Mouse (Mus musculus) limb, embryonic 15.5 days (tissue): ENCODE results near the gene Kdelc2. TPM values are rescaled to one million over a fixed set of nuclear protein-coding genes. Genes with fewer than 3 reads are reported as not detected.

Experiments
- ATAC-seq: fragments of 200-750 bp; cut with Nextera tagmentation; 2 replicates; pipeline ENCODE4 v1.8.0; 2017; ENCODE audit warnings: low read depth, moderate TSS enrichment; ENCODE audit not compliant: insufficient number of reproducible peaks, low FRiP score, low TSS enrichment
- H3K27ac ChIP-seq: fragments of 300-500 bp; sonication (generic); 2 replicates; pipeline ENCODE4 v1.5.1; 2015; ENCODE audit warnings: moderate library complexity, mild to moderate bottlenecking, inconsistent platforms
- H3K27me3 ChIP-seq: fragments of 300-500 bp; sonication (generic); 2 replicates; pipeline ENCODE4 v1.6.1; 2015; ENCODE audit warnings: inconsistent platforms
- H3K36me3 ChIP-seq: fragments of 300-500 bp; sonication (generic); 2 replicates; pipeline ENCODE4 v1.6.1; 2015; ENCODE audit warnings: inconsistent platforms
- H3K4me1 ChIP-seq: fragments of 300-500 bp; sonication (generic); 2 replicates; pipeline ENCODE4 v1.6.1; 2015; ENCODE audit warnings: inconsistent platforms
- H3K4me2 ChIP-seq: fragments of 300-500 bp; sonication (generic); 2 replicates; pipeline ENCODE4 v1.6.1; 2015; ENCODE audit warnings: mild to moderate bottlenecking, inconsistent platforms
- H3K4me3 ChIP-seq: fragments of 300-500 bp; sonication (generic); 2 replicates; pipeline ENCODE4 v1.5.1; 2015; ENCODE audit warnings: mild to moderate bottlenecking, inconsistent platforms
- H3K9ac ChIP-seq: fragments of 300-500 bp; sonication (generic); 2 replicates; pipeline ENCODE4 v1.6.1; 2015; ENCODE audit warnings: inconsistent platforms
- H3K9me3 ChIP-seq: fragments of 300-500 bp; sonication (generic); 2 replicates; pipeline ENCODE4 v1.6.1; 2016; ENCODE audit warnings: inconsistent platforms
- WGBS: fragments of 180-500 bp; shearing (Covaris S2); methylation state at CpG from one replicate; pipeline ENCODE4 v1.1.7; 2015; 5-methylcytosine and 5-hydroxymethylcytosine counted together
- polyA plus RNA-seq: library from polyadenylated mRNA; unstranded; fragments of >200 nt; fragmentation: Nextera tagmentation; extraction: Ambion mirVana; gene quantifications from 2 replicates; pipeline ENCODE4 v1.2.1, GENCODE M21; 2015

Gene Kdelc2
- polyA plus RNA-seq, 1 experiment from 2014 or later: 31.9 TPM

GRCm38 (mm10) chr9:53389109-53389508 is 5.3 kb downstream of the Kdelc2 start:
- Histone ChIP-seq H3K36me3 (peaks cover 12% of the 10 kb centered on the region), H3K4me1 (peaks cover 7% of the 10 kb centered on the region; the same call in 1 of the 2 replicates), H3K27ac (no peak overlapping the region), H3K4me3 (no peak overlapping the region), H3K9me3 (no peaks in the 10 kb centered on the region), H3K4me2 (no peak overlapping the region), H3K27me3 (no peaks in the 10 kb centered on the region), H3K9ac (no peak overlapping the region)
- WGBS: 88% methylated on average over 3 of the region's 3 CpGs
- no peak for ATAC-seq

- peaks cover 5% of the 10 kb centered on the region; the same call in 1 of the 2 replicates for H3K4me1 ChIP-seq
- 77% methylated on average over 7 of the region's 7 CpGs for WGBS
- no peaks in the 10 kb centered on the region for H3K9me3 ChIP-seq
- no peaks in the 10 kb centered on the region for H3K27me3 ChIP-seq
- H3K4me2 ChIP-seq: no peak overlapping the region
- peaks cover 12% of the 10 kb centered on the region for H3K36me3 ChIP-seq
- no peak for ATAC-seq
- no peak overlapping the region for H3K9ac ChIP-seq
- H3K4me3 ChIP-seq: no peak overlapping the region
- no peak overlapping the region for H3K27ac ChIP-seq
Measured at GRCm38 (mm10) chr9:53390136-53390535, 6.3 kb downstream of the Kdelc2 start.

- H3K27me3 ChIP-seq: no peaks in the 10 kb centered on the region
- no peak overlapping the region for H3K4me3 ChIP-seq
- H3K9ac ChIP-seq: no peak overlapping the region
- H3K27ac ChIP-seq: no peak overlapping the region
- peaks cover 10% of the 10 kb centered on the region for H3K4me1 ChIP-seq
- ATAC-seq: no peak
- 83% methylated on average over 13 of the region's 13 CpGs for WGBS
- no peak overlapping the region for H3K4me2 ChIP-seq
- H3K36me3 ChIP-seq: peaks cover 6% of the 10 kb centered on the region; the same call in 1 of the 2 replicates
- H3K9me3 ChIP-seq: no peaks in the 10 kb centered on the region
Measured at GRCm38 (mm10) chr9:53397685-53398387, 14.0 kb downstream of the Kdelc2 start.

- Histone ChIP-seq H3K4me3 (no peak overlapping the region), H3K9me3 (no peaks in the 10 kb centered on the region), H3K36me3 (peaks cover 6% of the 10 kb centered on the region; the same call in 1 of the 2 replicates), H3K27ac (no peak overlapping the region), H3K27me3 (no peaks in the 10 kb centered on the region), H3K4me2 (no peak overlapping the region), H3K4me1 (peaks cover 15% of the 10 kb centered on the region), H3K9ac (no peak overlapping the region)
- no peak for ATAC-seq
- 18% methylated on average over 5 of the region's 5 CpGs for WGBS
Measured at GRCm38 (mm10) chr9:53398388-53398700, 14.5 kb downstream of the Kdelc2 start.

DNA sequence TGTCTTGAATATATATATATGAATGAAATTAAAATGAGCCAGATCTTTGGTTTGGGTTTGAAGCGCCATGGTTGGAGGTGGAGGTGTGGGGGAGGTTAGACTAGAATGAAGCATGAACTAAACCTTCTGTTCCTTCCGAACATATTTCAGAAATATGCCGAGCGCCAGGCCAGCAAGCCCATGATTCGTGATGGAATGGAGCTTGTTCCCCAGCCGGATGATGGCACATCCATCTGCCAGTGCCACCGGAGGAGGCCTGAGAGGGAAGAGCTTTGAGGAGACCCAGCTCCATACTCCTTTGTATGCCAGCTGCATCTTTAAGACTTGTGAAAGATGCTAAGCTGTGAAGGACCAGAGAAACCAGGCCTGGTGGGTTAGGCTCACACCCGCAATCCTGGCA is 15.7 kb downstream of the Kdelc2 start:
- Histone ChIP-seq H3K36me3 (peaks cover 6% of the 10 kb centered on the region; the same call in 1 of the 2 replicates), H3K4me3 (no peak overlapping the region), H3K9ac (no peak overlapping the region), H3K27ac (no peak overlapping the region), H3K9me3 (no peaks in the 10 kb centered on the region), H3K4me1 (peaks cover 15% of the 10 kb centered on the region), H3K4me2 (no peak overlapping the region), H3K27me3 (no peaks in the 10 kb centered on the region)
- WGBS: 91% methylated on average over 8 of the region's 8 CpGs
- ATAC-seq: no peak

GRCm38 (mm10) chr9:53400696-53401095 is 16.9 kb downstream of the Kdelc2 start:
- Histone ChIP-seq H3K9ac (no peak overlapping the region), H3K9me3 (no peaks in the 10 kb centered on the region), H3K27ac (no peak overlapping the region), H3K36me3 (peaks cover 6% of the 10 kb centered on the region; the same call in 1 of the 2 replicates), H3K4me3 (no peak overlapping the region), H3K27me3 (no peaks in the 10 kb centered on the region), H3K4me2 (no peak overlapping the region), H3K4me1 (peaks cover 15% of the 10 kb centered on the region)
- no peak for ATAC-seq
- WGBS: 58% methylated on average over 4 of the region's 4 CpGs

- WGBS: 65% methylated on average over 8 of the region's 8 CpGs
- H3K27ac ChIP-seq: no peak overlapping the region
- no peak overlapping the region for H3K4me2 ChIP-seq
- H3K36me3 ChIP-seq: peaks cover 6% of the 10 kb centered on the region; the same call in 1 of the 2 replicates
- ATAC-seq: no peak
- H3K9ac ChIP-seq: no peak overlapping the region
- H3K4me3 ChIP-seq: no peak overlapping the region
- H3K27me3 ChIP-seq: no peaks in the 10 kb centered on the region
- no peaks in the 10 kb centered on the region for H3K9me3 ChIP-seq
- H3K4me1 ChIP-seq: peaks cover 15% of the 10 kb centered on the region
Measured at GRCm38 (mm10) chr9:53401146-53401545, 17.3 kb downstream of the Kdelc2 start.

GRCm38 (mm10) chr9:53402291-53402711 is 18.5 kb downstream of the Kdelc2 start, which contains the start of gene 4930550C14Rik:
4930550C14Rik (plus strand) TSS chr9:53402325.
- ATAC-seq: 0 out of 2 replicates have a peak, but pooled peaks have one; percentile 41
- Histone ChIP-seq H3K4me1 (peaks cover 15% of the 10 kb centered on the region), H3K4me3 (peak within 1 kb of the TSS; percentile 21), H3K4me2 (peak within 1 kb of the TSS; percentile 45), H3K27ac (peak within 1 kb of the TSS; percentile 70), H3K36me3 (peaks cover 6% of the 10 kb centered on the region; the same call in 1 of the 2 replicates), H3K9me3 (no peaks in the 10 kb centered on the region), H3K27me3 (no peaks in the 10 kb centered on the region), H3K9ac (no peak within 1 kb of the TSS)
- 7% methylated on average over 11 of the region's 11 CpGs for WGBS

DNA sequence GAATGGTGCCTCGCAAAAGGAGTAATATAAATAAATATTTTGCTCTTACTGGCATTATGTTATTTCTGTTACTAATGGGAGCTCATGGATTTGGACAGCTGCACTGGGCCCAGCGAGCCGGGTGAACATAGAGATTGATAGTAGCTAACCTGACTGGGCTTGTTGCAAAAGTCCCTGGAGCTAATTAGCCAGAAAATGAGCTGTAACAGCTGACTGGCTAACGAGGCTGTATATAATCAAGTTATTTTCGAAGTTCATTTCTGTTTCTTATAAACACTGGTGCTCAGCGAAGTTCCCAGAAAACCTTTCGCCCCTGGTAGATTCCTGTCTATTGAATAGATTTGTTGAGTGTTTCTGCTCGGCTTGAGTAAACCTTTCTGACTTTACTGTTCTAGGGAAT is 19.2 kb downstream of the Kdelc2 start:
- H3K4me3 ChIP-seq: peak overlapping the region; percentile 21; the same call in 1 of the 2 replicates
- H3K4me1 ChIP-seq: peaks cover 15% of the 10 kb centered on the region
- peak overlapping the region; percentile 70; the same call in 1 of the 2 replicates for H3K27ac ChIP-seq
- no peaks in the 10 kb centered on the region for H3K27me3 ChIP-seq
- peak overlapping the region; percentile 45; the same call in 1 of the 2 replicates for H3K4me2 ChIP-seq
- H3K36me3 ChIP-seq: peaks cover 6% of the 10 kb centered on the region; the same call in 1 of the 2 replicates
- 28% methylated on average over 8 of the region's 8 CpGs for WGBS
- H3K9me3 ChIP-seq: no peaks in the 10 kb centered on the region
- no peak for ATAC-seq
- no peak overlapping the region for H3K9ac ChIP-seq

- 78% methylated on average over 6 of the region's 6 CpGs for WGBS
- Histone ChIP-seq H3K4me2 (no peak overlapping the region), H3K9me3 (no peaks in the 10 kb centered on the region), H3K4me3 (no peak overlapping the region), H3K9ac (no peak overlapping the region), H3K4me1 (peaks cover 15% of the 10 kb centered on the region), H3K27ac (no peak overlapping the region), H3K27me3 (no peaks in the 10 kb centered on the region), H3K36me3 (peaks cover 6% of the 10 kb centered on the region; the same call in 1 of the 2 replicates)
- ATAC-seq: no peak
Measured at GRCm38 (mm10) chr9:53404050-53404752, 20.4 kb downstream of the Kdelc2 start.

DNA sequence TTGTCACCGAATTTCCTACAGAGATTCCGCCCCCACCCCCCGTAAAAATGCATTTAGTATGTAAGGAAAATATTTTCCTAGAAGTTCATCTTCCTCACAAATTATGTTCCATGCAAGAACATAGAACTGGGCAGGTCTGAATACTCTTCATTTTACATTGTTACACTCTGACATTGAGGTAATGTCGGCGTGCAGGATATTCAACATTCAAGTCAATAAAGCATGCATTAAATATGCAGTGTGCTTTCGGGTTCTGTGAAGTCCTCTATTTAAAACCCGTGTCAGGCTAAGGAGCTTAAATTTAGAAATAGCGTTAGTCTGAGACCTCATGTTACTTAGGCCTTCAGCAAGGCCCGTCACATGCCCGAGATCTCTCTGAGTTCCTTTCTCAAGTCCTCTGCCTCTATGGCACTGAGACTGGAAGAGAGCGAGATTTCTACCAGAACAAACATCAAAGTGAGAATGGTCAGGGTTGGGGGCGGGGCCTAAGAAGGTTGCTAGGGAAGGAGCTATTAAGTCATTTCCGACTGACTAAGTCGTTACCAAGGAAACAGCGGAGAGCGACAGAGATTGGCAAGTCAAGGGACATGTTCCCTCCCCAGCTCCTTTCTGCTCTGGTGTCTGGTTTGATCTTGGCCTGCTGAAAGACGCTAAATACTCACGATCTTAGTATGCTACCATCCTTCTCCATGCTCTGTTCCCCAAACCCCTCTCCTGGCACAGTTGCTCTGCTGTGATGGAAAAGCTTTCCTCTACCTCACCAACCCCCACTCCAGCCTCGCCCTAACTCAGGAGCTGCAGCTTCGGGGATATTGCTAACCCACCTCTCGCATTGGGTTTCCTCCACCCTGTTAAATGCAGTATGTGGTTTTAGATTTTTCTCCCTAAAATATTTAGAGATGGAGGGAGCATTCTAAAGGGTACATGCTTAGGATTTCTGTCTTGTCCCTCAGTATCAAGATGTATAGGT is 21.2 kb downstream of the Kdelc2 start:
- ATAC-seq: peak; percentile 84
- 23% methylated on average over 21 of the region's 21 CpGs for WGBS
- H3K4me2 ChIP-seq: peak overlapping the region; percentile 52
- H3K27ac ChIP-seq: peak overlapping the region; percentile 87
- no peaks in the 10 kb centered on the region for H3K27me3 ChIP-seq
- H3K4me1 ChIP-seq: peaks cover 15% of the 10 kb centered on the region
- peak overlapping the region; percentile 44 for H3K4me3 ChIP-seq
- no peaks in the 10 kb centered on the region for H3K9me3 ChIP-seq
- 0 out of 2 replicates have a peak, but pooled peaks cover under 1% of the 10 kb centered on the region for H3K36me3 ChIP-seq
- peak overlapping the region; percentile 17; the same call in 1 of the 2 replicates for H3K9ac ChIP-seq
